Mouse (Mus musculus) liver, embryonic 13.5 days (tissue): Measurements from ENCODE around the gene Tnip1. TPM values are rescaled to one million over a fixed set of nuclear protein-coding genes. Genes with fewer than 3 reads are reported as not detected.

Experiments used
- ATAC-seq: fragments of 200-750 bp; cut with Nextera tagmentation; 2 replicates; pipeline ENCODE4 v1.8.0; 2017; ENCODE audit warnings: low read depth, mild to moderate bottlenecking, moderate number of reproducible peaks, moderate library complexity
- DNase-seq: peaks from one replicate; pipeline ENCODE4 v3.0.0; 2022
- H3K27ac ChIP-seq: fragments of 300-500 bp; sonication (generic); 2 replicates; pipeline ENCODE4 v1.5.1; 2015; ENCODE audit warnings: moderate library complexity, mild to moderate bottlenecking, inconsistent platforms
- H3K27me3 ChIP-seq: fragments of 300-500 bp; sonication (generic); 2 replicates; pipeline ENCODE4 v1.6.1; 2015; ENCODE audit warnings: mild to moderate bottlenecking, inconsistent platforms
- H3K36me3 ChIP-seq: fragments of 300-500 bp; sonication (generic); 2 replicates; pipeline ENCODE4 v1.6.1; 2015; ENCODE audit warnings: mild to moderate bottlenecking, inconsistent platforms
- H3K4me1 ChIP-seq: fragments of 300-500 bp; sonication (generic); replicated peaks from 2 replicates; pipeline ENCODE4 v1.6.1; 2015; ENCODE audit warnings: inconsistent platforms
- H3K4me2 ChIP-seq: fragments of 300-500 bp; sonication (generic); 2 replicates; pipeline ENCODE4 v1.6.1; 2015; ENCODE audit warnings: inconsistent platforms, mild to moderate bottlenecking, moderate library complexity
- H3K4me3 ChIP-seq: fragments of 300-500 bp; sonication (generic); replicated peaks from 2 replicates; pipeline ENCODE4 v1.5.1; 2015; ENCODE audit warnings: mild to moderate bottlenecking, inconsistent platforms
- H3K9ac ChIP-seq: fragments of 300-500 bp; sonication (generic); 2 replicates; pipeline ENCODE4 v1.6.1; 2015; ENCODE audit warnings: mild to moderate bottlenecking, inconsistent platforms
- H3K9me3 ChIP-seq: fragments of 300-500 bp; sonication (generic); replicated peaks from 2 replicates; pipeline ENCODE4 v1.6.1; 2016; ENCODE audit warnings: inconsistent platforms
- WGBS: fragments of 180-500 bp; shearing (Covaris S2); methylation state at CpG from one replicate; pipeline ENCODE4 v1.1.7; 2015; ENCODE audit not compliant: insufficient replicate concordance; 5-methylcytosine and 5-hydroxymethylcytosine counted together
- polyA plus RNA-seq: library from polyadenylated mRNA; unstranded; fragments of >200 nt; fragmentation: Nextera tagmentation; extraction: Ambion mirVana; gene quantifications from 2 replicates; pipeline ENCODE4 v1.2.1, GENCODE M21; 2015

Gene Tnip1
- polyA plus RNA-seq, 1 experiment from 2014 or later, result 5.1 TPM

GRCm38 (mm10) chr11:54920127-54920972, 42.4 kb downstream of the Tnip1 start:
- DNase-seq, result no peak
- no peak overlapping the region for H3K4me2 ChIP-seq
- peaks cover 45% of the 10 kb centered on the region for H3K36me3 ChIP-seq
- peaks cover 7% of the 10 kb centered on the region; the same call in 1 of the 2 replicates for H3K4me1 ChIP-seq
- WGBS, result 69% methylated on average over 11 of the region's 11 CpGs
- no peak overlapping the region for H3K9ac ChIP-seq
- no peak overlapping the region for H3K4me3 ChIP-seq
- no peaks in the 10 kb centered on the region for H3K9me3 ChIP-seq
- H3K27me3 ChIP-seq, result no peaks in the 10 kb centered on the region
- no peak for ATAC-seq
- H3K27ac ChIP-seq, result no peak overlapping the region

- Histone ChIP-seq H3K9me3 (no peaks in the 10 kb centered on the region), H3K4me1 (peaks cover 7% of the 10 kb centered on the region; the same call in 1 of the 2 replicates), H3K4me3 (no peak overlapping the region), H3K36me3 (peaks cover 56% of the 10 kb centered on the region), H3K27ac (no peak overlapping the region), H3K9ac (no peak overlapping the region), H3K27me3 (no peaks in the 10 kb centered on the region), H3K4me2 (no peak overlapping the region)
- WGBS, result 72% methylated on average over 4 of the region's 4 CpGs
- ATAC-seq, result no peak
- DNase-seq, result no peak
These were observed 44.4 kb downstream of the Tnip1 start for GRCm38 (mm10) chr11:54918273-54918672.

- H3K9ac ChIP-seq, result no peak overlapping the region
- H3K36me3 ChIP-seq, result peaks cover 53% of the 10 kb centered on the region
- H3K4me1 ChIP-seq, result peaks cover 7% of the 10 kb centered on the region; the same call in 1 of the 2 replicates
- DNase-seq, result no peak
- no peaks in the 10 kb centered on the region for H3K27me3 ChIP-seq
- no peak overlapping the region for H3K4me2 ChIP-seq
- no peak overlapping the region for H3K4me3 ChIP-seq
- H3K9me3 ChIP-seq, result no peaks in the 10 kb centered on the region
- ATAC-seq, result no peak
- H3K27ac ChIP-seq, result no peak overlapping the region
- WGBS, result 82% methylated on average over 7 of the region's 7 CpGs
These were observed 45.3 kb downstream of the Tnip1 start for GRCm38 (mm10) chr11:54917461-54917860.

GRCm38 (mm10) chr11:54913841-54914240, 48.9 kb downstream of the Tnip1 start:
- 76% methylated on average over 5 of the region's 5 CpGs for WGBS
- Histone ChIP-seq H3K36me3 (peaks cover 46% of the 10 kb centered on the region), H3K4me1 (no peaks in the 10 kb centered on the region)

GRCm38 (mm10) chr11:54912503-54913316, 50.0 kb downstream of the Tnip1 start:
- WGBS, result 72% methylated on average over 9 of the region's 9 CpGs
- H3K27me3 ChIP-seq, result no peaks in the 10 kb centered on the region
- H3K4me1 ChIP-seq, result no peaks in the 10 kb centered on the region
- H3K9me3 ChIP-seq, result no peaks in the 10 kb centered on the region
- no peak for DNase-seq
- H3K4me3 ChIP-seq, result no peak overlapping the region
- no peak overlapping the region for H3K9ac ChIP-seq
- H3K36me3 ChIP-seq, result peaks cover 34% of the 10 kb centered on the region
- no peak for ATAC-seq
- no peak overlapping the region for H3K27ac ChIP-seq
- H3K4me2 ChIP-seq, result no peak overlapping the region

More at GRCm38 (mm10) chr11:54913841-54914240, 48.9 kb downstream of the Tnip1 start:
- Histone ChIP-seq H3K27ac (no peak overlapping the region), H3K27me3 (no peaks in the 10 kb centered on the region), H3K4me3 (no peak overlapping the region), H3K9me3 (no peaks in the 10 kb centered on the region), H3K4me2 (no peak overlapping the region), H3K9ac (no peak overlapping the region)
- no peak for DNase-seq
- ATAC-seq, result no peak

- H3K27me3 ChIP-seq, result no peaks in the 10 kb centered on the region
- H3K4me3 ChIP-seq, result no peak overlapping the region
- H3K4me1 ChIP-seq, result no peaks in the 10 kb centered on the region
- ATAC-seq, result no peak
- H3K9ac ChIP-seq, result no peak overlapping the region
- 65% methylated on average over 7 of the region's 7 CpGs for WGBS
- peaks cover 26% of the 10 kb centered on the region for H3K36me3 ChIP-seq
- H3K4me2 ChIP-seq, result no peak overlapping the region
- H3K9me3 ChIP-seq, result no peaks in the 10 kb centered on the region
- no peak for DNase-seq
- no peak overlapping the region for H3K27ac ChIP-seq
These were observed 50.8 kb downstream of the Tnip1 start for GRCm38 (mm10) chr11:54911671-54912502.

- no peak for DNase-seq
- Histone ChIP-seq H3K4me1 (peaks cover 4% of the 10 kb centered on the region; the same call in 1 of the 2 replicates), H3K9me3 (no peaks in the 10 kb centered on the region), H3K36me3 (peaks cover 24% of the 10 kb centered on the region), H3K4me2 (no peak overlapping the region), H3K27ac (no peak overlapping the region), H3K27me3 (no peaks in the 10 kb centered on the region), H3K9ac (no peak overlapping the region), H3K4me3 (no peak overlapping the region)
- no peak for ATAC-seq
- WGBS, result 62% methylated on average over 3 of the region's 3 CpGs
These were observed 51.5 kb downstream of the Tnip1 start for GRCm38 (mm10) chr11:54911201-54911600.

GRCm38 (mm10) chr11:54910081-54910665, 52.5 kb downstream of the Tnip1 start:
- Histone ChIP-seq H3K4me3 (no peak overlapping the region), H3K9ac (no peak overlapping the region), H3K27ac (no peak overlapping the region), H3K27me3 (no peaks in the 10 kb centered on the region), H3K9me3 (no peaks in the 10 kb centered on the region), H3K4me2 (no peak overlapping the region), H3K36me3 (peaks cover 17% of the 10 kb centered on the region), H3K4me1 (peaks cover 12% of the 10 kb centered on the region; the same call in 1 of the 2 replicates)
- WGBS, result 85% methylated on average over 12 of the region's 12 CpGs
- DNase-seq (no peak), ATAC-seq (no peak)

- no peak overlapping the region for H3K4me3 ChIP-seq
- ATAC-seq, result no peak
- H3K4me1 ChIP-seq, result peaks cover 16% of the 10 kb centered on the region
- no peak overlapping the region for H3K27ac ChIP-seq
- H3K9me3 ChIP-seq, result no peaks in the 10 kb centered on the region
- no peak for DNase-seq
- no peaks in the 10 kb centered on the region for H3K27me3 ChIP-seq
- H3K9ac ChIP-seq, result no peak overlapping the region
- 78% methylated on average over 11 of the region's 11 CpGs for WGBS
- peaks cover 8% of the 10 kb centered on the region for H3K36me3 ChIP-seq
- no peak overlapping the region for H3K4me2 ChIP-seq
These were observed 53.4 kb downstream of the Tnip1 start for GRCm38 (mm10) chr11:54909273-54909672.

GRCm38 (mm10) chr11:54907259-54907658, 55.5 kb downstream of the Tnip1 start:
- ATAC-seq (no peak), DNase-seq (no peak)
- peaks cover 13% of the 10 kb centered on the region for H3K27me3 ChIP-seq
- no peak overlapping the region for H3K9ac ChIP-seq
- no peaks in the 10 kb centered on the region for H3K9me3 ChIP-seq
- no peak overlapping the region for H3K4me2 ChIP-seq
- no peak overlapping the region for H3K27ac ChIP-seq
- 74% methylated on average over 5 of the region's 5 CpGs for WGBS
- H3K4me1 ChIP-seq, result peaks cover 33% of the 10 kb centered on the region
- peaks cover 7% of the 10 kb centered on the region for H3K36me3 ChIP-seq
- no peak overlapping the region for H3K4me3 ChIP-seq
